Mouse (Mus musculus) lung, adult 10 weeks (tissue): Measurements from ENCODE around the gene Arntl2. TPM values are rescaled to one million over a fixed set of nuclear protein-coding genes. Genes with fewer than 3 reads are reported as not detected.

Source experiments
- polyA plus RNA-seq: library from polyadenylated mRNA; stranded (reverse); fragments of 350-450 nt; fragmentation: Illumina TruSeq; extraction: RNeasy Lipid Tissue Mini Kit (QIAGEN cat#74804); gene quantifications from one replicate; pipeline ENCODE4 v1.2.3, GENCODE M21; 2014; ENCODE audit warnings: low read depth, low replicate concordance; ENCODE audit not compliant: insufficient read depth

The Arntl2 gene
- polyA plus RNA-seq, result 0.34 TPM

GRCm38 (mm10) chr6:146795924-146796545, at the start of gene Arntl2:
Arntl2 (plus strand) TSS chr6:146796055.

GRCm38 (mm10) chr6:146850050-146850449, 54.2 kb downstream of the Arntl2 start, which contains the start of gene Smco2:
Smco2 (plus strand) TSS chr6:146850104.

Other genes starting within 250 kb of the Arntl2 start
- gene Fgfr1op2, start 218.9 kb upstream of the Arntl2 start, polyA plus RNA-seq, result 62.0 TPM
- 20.9 TPM for gene Ints13, start 218.2 kb upstream of the Arntl2 start, polyA plus RNA-seq
- gene Med21, start 153.5 kb upstream of the Arntl2 start, polyA plus RNA-seq, result 83.9 TPM
- gene Tm7sf3, start 153.2 kb upstream of the Arntl2 start, polyA plus RNA-seq, result 18.8 TPM
- 8.4 TPM for gene Stk38l, start 71.1 kb upstream of the Arntl2 start, polyA plus RNA-seq
- not detected for gene Smco2, start 54.0 kb downstream of the Arntl2 start, polyA plus RNA-seq
- 33.1 TPM for gene Ppfibp1, start 92.4 kb downstream of the Arntl2 start, polyA plus RNA-seq
- gene 1700034J05Rik, start 158.4 kb downstream of the Arntl2 start, polyA plus RNA-seq, result not detected
- gene Rep15, start 236.5 kb downstream of the Arntl2 start, polyA plus RNA-seq, result 0.83 TPM
- gene Mrps35, start 246.7 kb downstream of the Arntl2 start, polyA plus RNA-seq, result 43.9 TPM